Mouse (Mus musculus) E14TG2a.4 (cell line): ENCODE data around the gene Taf7l.

ENCODE experiments used
- H3K27me3 ChIP-seq: 2 replicates; pipeline ENCODE4 v1.6.1; 2014; ENCODE audit warnings: low read length, control low read depth; ENCODE audit not compliant: insufficient read depth
- H3K36me3 ChIP-seq: 2 replicates; pipeline ENCODE4 v1.6.1; 2014; ENCODE audit warnings: low read length, control low read depth; ENCODE audit not compliant: insufficient read depth
- H3K4me1 ChIP-seq: replicated peaks from 2 replicates; pipeline ENCODE4 v1.6.1; 2014; ENCODE audit warnings: low read depth, low read length, control low read depth
- H3K4me3 ChIP-seq: replicated peaks from 2 replicates; pipeline ENCODE4 v1.5.1; 2014; ENCODE audit warnings: mild to moderate bottlenecking, low read length
- H3K9me3 ChIP-seq: 2 replicates; pipeline ENCODE4 v1.6.1; 2014; ENCODE audit warnings: low read length, control low read depth
- CTCF ChIP-seq: conservative IDR thresholded peaks from 2 replicates; pipeline ENCODE4 v1.5.1; 2014; ENCODE audit warnings: low read length
- NANOG ChIP-seq: IDR thresholded peaks from 2 replicates; pipeline ENCODE4 v1.6.1; 2014; ENCODE audit warnings: borderline replicate concordance, low read length, mixed read lengths
- POU5F1 ChIP-seq: IDR thresholded peaks from 2 replicates; pipeline ENCODE4 v1.6.1; 2014; ENCODE audit warnings: low read length, borderline replicate concordance

Gene Taf7l

GRCm38 (mm10) chrX:134426819-134427218 lies 49.5 kb downstream of the Taf7l start:
- Histone ChIP-seq H3K4me1 (peaks cover 6% of the 10 kb centered on the region; the same call in 1 of the 2 replicates), H3K27me3 (no peaks in the 10 kb centered on the region), H3K9me3 (no peaks in the 10 kb centered on the region), H3K4me3 (no peak overlapping the region), H3K36me3 (no peaks in the 10 kb centered on the region)
- TF ChIP-seq NANOG (no peak), POU5F1 (no peak)

GRCm38 (mm10) chrX:134425798-134426197 lies 50.5 kb downstream of the Taf7l start:
- H3K9me3 ChIP-seq = no peaks in the 10 kb centered on the region
- H3K4me1 ChIP-seq = peaks cover 6% of the 10 kb centered on the region; the same call in 1 of the 2 replicates
- H3K36me3 ChIP-seq = no peaks in the 10 kb centered on the region
- TF ChIP-seq POU5F1 (no peak), CTCF (no peak), NANOG (no peak)
- no peak overlapping the region for H3K4me3 ChIP-seq
- no peaks in the 10 kb centered on the region for H3K27me3 ChIP-seq

- no peak for TF ChIP-seq NANOG
- no peak for TF ChIP-seq POU5F1
- Histone ChIP-seq H3K4me3 (no peak overlapping the region), H3K36me3 (no peaks in the 10 kb centered on the region), H3K9me3 (no peaks in the 10 kb centered on the region), H3K27me3 (no peaks in the 10 kb centered on the region), H3K4me1 (peaks cover 6% of the 10 kb centered on the region; the same call in 1 of the 2 replicates)
These were observed 52.0 kb downstream of the Taf7l start for GRCm38 (mm10) chrX:134424263-134424662.

DNA sequence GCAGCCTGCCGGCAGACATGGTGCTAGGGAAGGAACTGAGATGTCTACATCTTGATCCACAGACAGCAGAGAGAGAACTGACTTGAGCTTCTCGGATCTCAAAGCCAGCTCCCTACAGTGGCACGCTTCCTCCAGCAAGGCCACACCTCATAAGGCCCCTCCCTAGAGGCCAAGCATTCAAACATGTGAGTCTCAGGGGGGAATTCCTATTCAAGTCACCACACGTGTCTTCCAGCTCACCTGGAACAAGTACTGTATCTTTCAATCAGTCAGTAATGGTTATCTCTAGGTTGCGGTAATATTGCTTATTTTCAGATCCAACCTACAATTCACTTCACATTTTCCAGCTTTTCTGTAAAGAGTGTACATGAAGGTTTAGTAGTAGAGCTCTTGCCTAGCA lies 56.2 kb downstream of the Taf7l start:
- Histone ChIP-seq H3K36me3 (no peaks in the 10 kb centered on the region), H3K4me1 (no peaks in the 10 kb centered on the region), H3K27me3 (no peaks in the 10 kb centered on the region), H3K9me3 (no peaks in the 10 kb centered on the region), H3K4me3 (no peak overlapping the region)
- TF ChIP-seq NANOG = no peak
- no peak for TF ChIP-seq CTCF
- TF ChIP-seq POU5F1 = no peak

DNA sequence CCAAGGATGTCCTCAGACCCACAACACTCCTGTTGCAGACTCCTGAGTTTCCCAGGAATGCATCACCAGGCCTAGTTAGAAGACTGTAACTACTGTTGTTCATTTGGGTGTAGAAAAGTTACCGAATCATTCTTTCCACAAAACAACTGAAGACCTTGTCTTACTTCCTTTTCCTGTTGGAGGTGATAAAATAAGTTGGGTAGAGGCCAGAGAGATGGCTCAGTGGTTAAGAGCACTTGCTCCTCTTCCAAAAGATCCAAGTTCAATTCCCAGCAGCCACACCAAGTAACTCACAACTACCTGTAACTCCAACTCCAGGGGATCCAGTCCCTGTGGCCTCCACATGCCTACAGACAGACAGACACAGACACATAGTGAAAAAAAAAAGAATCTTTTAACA lies 64.2 kb downstream of the Taf7l start:
- H3K4me3 ChIP-seq = no peak overlapping the region
- TF ChIP-seq NANOG (no peak), CTCF (no peak), POU5F1 (no peak)

More for the DNA sequence above, 64.2 kb downstream of the Taf7l start:
- H3K9me3 ChIP-seq = no peaks in the 10 kb centered on the region
- no peaks in the 10 kb centered on the region for H3K36me3 ChIP-seq
- no peaks in the 10 kb centered on the region for H3K27me3 ChIP-seq
- no peaks in the 10 kb centered on the region for H3K4me1 ChIP-seq
